Mouse (Mus musculus) hindbrain, embryonic 13.5 days (tissue): ENCODE results near the gene Dnah1. TPM values are rescaled to one million over a fixed set of nuclear protein-coding genes. Genes with fewer than 3 reads are reported as not detected.
A peak's percentile ranks its signal among the peaks of the same experiment; 100 is the strongest.

ENCODE experiments used
- ATAC-seq: fragments of 200-750 bp; cut with Nextera tagmentation; 2 replicates; pipeline ENCODE4 v1.8.0; 2017; ENCODE audit warnings: moderate TSS enrichment; ENCODE audit not compliant: low FRiP score
- H3K27ac ChIP-seq: fragments of 300-500 bp; sonication (generic); 2 replicates; pipeline ENCODE4 v1.5.1; 2015; ENCODE audit warnings: inconsistent platforms, mild to moderate bottlenecking, moderate library complexity
- H3K27me3 ChIP-seq: fragments of 300-500 bp; sonication (generic); 2 replicates; pipeline ENCODE4 v1.6.1; 2015; ENCODE audit warnings: mild to moderate bottlenecking, inconsistent platforms
- H3K36me3 ChIP-seq: fragments of 300-500 bp; sonication (generic); 2 replicates; pipeline ENCODE4 v1.6.1; 2015; ENCODE audit warnings: mild to moderate bottlenecking, inconsistent platforms
- H3K4me1 ChIP-seq: fragments of 300-500 bp; sonication (generic); replicated peaks from 2 replicates; pipeline ENCODE4 v1.6.1; 2015; ENCODE audit warnings: inconsistent platforms
- H3K4me2 ChIP-seq: fragments of 300-500 bp; sonication (generic); 2 replicates; pipeline ENCODE4 v1.6.1; 2015; ENCODE audit warnings: inconsistent platforms, mild to moderate bottlenecking, moderate library complexity
- H3K4me3 ChIP-seq: fragments of 300-500 bp; sonication (generic); 2 replicates; pipeline ENCODE4 v1.5.1; 2015; ENCODE audit warnings: mild to moderate bottlenecking, inconsistent platforms
- H3K9ac ChIP-seq: fragments of 300-500 bp; sonication (generic); 2 replicates; pipeline ENCODE4 v1.6.1; 2015; ENCODE audit warnings: mild to moderate bottlenecking, inconsistent platforms
- H3K9me3 ChIP-seq: fragments of 300-500 bp; sonication (generic); 2 replicates; pipeline ENCODE4 v1.6.1; 2016; ENCODE audit warnings: inconsistent platforms
- WGBS: fragments of 180-500 bp; shearing (Covaris S2); methylation state at CpG from one replicate; pipeline ENCODE4 v1.1.7; 2015; 5-methylcytosine and 5-hydroxymethylcytosine counted together
- polyA plus RNA-seq: library from polyadenylated mRNA; unstranded; fragments of >200 nt; fragmentation: Nextera tagmentation; extraction: Ambion mirVana; gene quantifications from 2 replicates; pipeline ENCODE4 v1.2.1, GENCODE M21; 2015

The Dnah1 gene
- polyA plus RNA-seq, 1 experiment from 2014 or later = 4.1 TPM

- peak within 1 kb of the TSS; percentile 99 for H3K4me3 ChIP-seq
- no peaks in the 10 kb centered on the region for H3K27me3 ChIP-seq
- H3K27ac ChIP-seq = peak within 1 kb of the TSS; percentile 96
- peak; percentile 90 for ATAC-seq
- peaks cover 24% of the 10 kb centered on the region for H3K4me1 ChIP-seq
- peaks cover 36% of the 10 kb centered on the region for H3K36me3 ChIP-seq
- peak within 1 kb of the TSS; percentile 100 for H3K9ac ChIP-seq
- peak within 1 kb of the TSS; percentile 72 for H3K4me2 ChIP-seq
- under 1% methylated on average over 75 of the region's 75 CpGs for WGBS
- H3K9me3 ChIP-seq = no peaks in the 10 kb centered on the region
These were observed 72.6 kb downstream of the Dnah1 start, which contains the start of the genes Phf7 and Bap1 for GRCm38 (mm10) chr14:31251084-31251604. TSS of gene Phf7 (minus strand) at chr14:31251317. TSS of gene Bap1 (plus strand) at chr14:31251450.

GRCm38 (mm10) chr14:31250222-31251083, 73.2 kb downstream of the Dnah1 start:
- ATAC-seq = peak; percentile 87; the same call in 1 of the 2 replicates
- H3K27me3 ChIP-seq = no peaks in the 10 kb centered on the region
- peak overlapping the region; percentile 99 for H3K4me3 ChIP-seq
- 22% methylated on average over 38 of the region's 38 CpGs for WGBS
- peak overlapping the region; percentile 100 for H3K9ac ChIP-seq
- no peaks in the 10 kb centered on the region for H3K9me3 ChIP-seq
- H3K36me3 ChIP-seq = peaks cover 29% of the 10 kb centered on the region
- peak overlapping the region; percentile 96 for H3K27ac ChIP-seq
- H3K4me1 ChIP-seq = peaks cover 24% of the 10 kb centered on the region
- peak overlapping the region; percentile 57 for H3K4me2 ChIP-seq

DNA sequence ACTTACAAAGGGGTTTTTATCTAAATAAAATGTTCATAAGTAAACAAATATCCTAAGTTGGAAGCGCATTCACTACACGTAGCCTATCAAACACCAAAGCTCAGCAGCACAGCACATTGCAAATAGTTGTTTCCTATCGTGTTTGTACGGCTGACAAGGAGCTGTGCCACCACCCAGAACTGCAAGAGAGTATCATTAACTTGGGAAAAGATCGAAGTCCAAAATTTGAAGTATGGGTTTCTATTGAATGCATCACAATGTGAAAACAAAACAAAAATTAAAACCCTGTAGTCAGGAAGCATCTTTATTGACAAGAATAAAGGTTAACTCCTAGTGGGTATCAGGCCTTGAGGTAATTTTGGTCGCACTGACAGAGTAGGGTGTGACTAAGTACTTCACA, 75.3 kb downstream of the Dnah1 start:
- Histone ChIP-seq H3K27ac (no peak overlapping the region), H3K9ac (no peak overlapping the region), H3K4me1 (peaks cover 21% of the 10 kb centered on the region), H3K4me2 (no peak overlapping the region), H3K27me3 (no peaks in the 10 kb centered on the region), H3K4me3 (no peak overlapping the region), H3K36me3 (peaks cover 9% of the 10 kb centered on the region), H3K9me3 (no peaks in the 10 kb centered on the region)
- WGBS = 93% methylated on average over 6 of the region's 6 CpGs
- no peak for ATAC-seq

DNA sequence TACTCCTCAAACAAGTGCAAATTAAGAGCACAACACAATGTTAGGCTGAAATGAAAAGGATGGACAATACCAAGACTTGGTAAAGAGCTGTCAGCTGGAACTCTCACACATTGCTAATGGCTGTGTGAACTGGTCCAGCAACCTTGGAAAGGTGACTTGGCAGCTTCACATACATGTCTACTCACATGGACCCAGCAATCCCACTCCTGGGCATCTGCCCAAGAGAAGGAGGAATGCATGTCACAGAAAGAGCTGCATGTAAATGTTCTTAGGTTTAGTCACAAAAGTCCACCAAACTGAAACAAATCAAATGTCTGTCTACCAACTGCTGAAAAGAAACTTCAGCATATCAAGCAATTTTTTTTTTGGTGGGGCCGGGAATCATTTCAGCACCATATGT, 77.8 kb downstream of the Dnah1 start:
- Histone ChIP-seq H3K4me2 (no peak overlapping the region), H3K9ac (no peak overlapping the region)
- WGBS = 90% methylated on average over 1 of the region's 1 CpGs

GRCm38 (mm10) chr14:31244777-31245176, 78.9 kb downstream of the Dnah1 start:
- Histone ChIP-seq H3K4me1 (no peaks in the 10 kb centered on the region; the same call in 1 of the 2 replicates), H3K9me3 (no peaks in the 10 kb centered on the region), H3K9ac (no peak overlapping the region), H3K27ac (no peak overlapping the region), H3K36me3 (0 out of 2 replicates have a peak, but pooled peaks cover under 1% of the 10 kb centered on the region), H3K27me3 (no peaks in the 10 kb centered on the region), H3K4me3 (no peak overlapping the region), H3K4me2 (no peak overlapping the region)
- 82% methylated on average over 1 of the region's 1 CpGs for WGBS
- ATAC-seq = no peak

More for the DNA sequence above, 77.8 kb downstream of the Dnah1 start:
- peaks cover 9% of the 10 kb centered on the region for H3K4me1 ChIP-seq
- H3K27me3 ChIP-seq = no peaks in the 10 kb centered on the region
- no peak overlapping the region for H3K27ac ChIP-seq
- no peak for ATAC-seq
- no peaks in the 10 kb centered on the region for H3K36me3 ChIP-seq
- H3K9me3 ChIP-seq = no peaks in the 10 kb centered on the region
- no peak overlapping the region for H3K4me3 ChIP-seq

- Histone ChIP-seq H3K4me2 (no peak overlapping the region), H3K4me1 (no peaks in the 10 kb centered on the region), H3K27me3 (no peaks in the 10 kb centered on the region), H3K9ac (no peak overlapping the region), H3K27ac (no peak overlapping the region), H3K4me3 (no peak overlapping the region), H3K36me3 (peaks cover 17% of the 10 kb centered on the region; the same call in 1 of the 2 replicates), H3K9me3 (no peaks in the 10 kb centered on the region)
- no peak for ATAC-seq
- 79% methylated on average over 3 of the region's 3 CpGs for WGBS
These were observed 83.2 kb downstream of the Dnah1 start for GRCm38 (mm10) chr14:31240528-31240927.

DNA sequence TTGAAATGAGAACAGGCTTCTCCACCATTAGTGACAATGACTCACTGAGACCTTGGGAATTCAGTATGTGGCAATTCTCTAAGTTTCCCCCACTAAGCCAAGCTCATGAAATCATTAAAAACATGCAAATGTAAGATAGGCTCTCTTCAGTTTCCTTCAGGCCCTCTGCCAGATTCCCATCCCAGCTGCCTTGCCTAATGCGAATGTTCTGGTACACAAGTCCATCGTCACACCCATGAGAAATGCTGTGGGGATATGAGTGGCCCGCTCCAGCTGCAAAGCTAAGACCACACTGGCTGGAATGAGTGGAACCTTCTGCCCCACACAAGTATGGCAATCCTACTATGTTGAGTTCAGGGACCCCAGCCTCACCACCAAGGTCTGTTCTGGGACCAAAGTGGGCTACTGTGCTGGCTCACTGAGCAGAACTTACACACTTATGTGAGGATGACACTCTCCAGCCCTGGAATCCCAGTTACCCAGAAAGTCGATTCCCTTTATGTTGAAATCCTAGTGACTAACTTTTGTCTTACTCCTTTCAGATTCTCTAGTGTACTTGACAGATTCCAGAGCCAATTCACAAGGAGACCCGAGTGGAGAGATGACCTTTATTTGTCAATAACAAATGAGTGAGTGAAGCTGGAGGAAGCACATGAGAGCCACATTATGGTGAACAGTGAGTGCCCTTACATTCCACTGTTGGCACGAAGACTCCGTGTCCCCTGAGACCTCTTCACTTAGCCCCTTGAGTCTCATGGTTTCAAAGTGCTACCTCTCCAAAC, 86.4 kb downstream of the Dnah1 start:
- no peaks in the 10 kb centered on the region for H3K9me3 ChIP-seq
- H3K4me1 ChIP-seq = 0 out of 2 replicates have a peak, but pooled peaks cover 4% of the 10 kb centered on the region
- no peak overlapping the region for H3K27ac ChIP-seq
- H3K4me2 ChIP-seq = no peak overlapping the region
- no peaks in the 10 kb centered on the region for H3K27me3 ChIP-seq
- 87% methylated on average over 7 of the region's 7 CpGs for WGBS
- H3K9ac ChIP-seq = no peak overlapping the region
- no peak for ATAC-seq
- H3K4me3 ChIP-seq = no peak overlapping the region
- peaks cover 17% of the 10 kb centered on the region; the same call in 1 of the 2 replicates for H3K36me3 ChIP-seq

DNA sequence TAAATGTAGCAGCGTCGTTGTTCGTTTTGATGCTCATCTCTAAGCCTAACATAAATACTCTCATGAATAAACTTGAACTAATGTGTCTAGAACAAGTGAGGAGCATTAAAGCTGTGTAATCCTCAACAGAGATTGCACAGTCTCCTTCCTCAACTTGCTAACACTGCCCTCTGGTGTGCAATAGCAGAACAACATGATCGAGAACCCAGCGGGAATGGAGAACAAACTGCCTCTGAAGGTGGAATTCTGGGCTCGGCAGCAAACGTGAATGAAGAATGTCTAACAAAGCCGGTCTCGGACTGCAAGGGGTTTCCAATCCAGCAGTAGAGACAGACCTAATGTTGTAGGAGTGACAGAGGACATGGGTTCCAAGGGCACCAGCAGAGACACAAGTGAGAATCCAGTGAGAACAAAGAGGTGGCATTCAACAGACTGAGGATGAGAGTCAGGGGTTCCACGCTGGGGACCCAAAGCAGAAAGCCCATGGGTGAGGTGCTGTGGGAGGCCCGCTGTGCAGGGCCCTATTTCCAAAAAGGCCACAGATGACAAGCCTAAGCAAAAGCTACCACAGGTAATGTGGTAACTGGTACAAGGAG, 89.6 kb downstream of the Dnah1 start:
- WGBS = 23% methylated on average over 11 of the region's 11 CpGs
- H3K4me2 ChIP-seq = no peak overlapping the region
- H3K9ac ChIP-seq = no peak overlapping the region
- peaks cover 11% of the 10 kb centered on the region; the same call in 1 of the 2 replicates for H3K36me3 ChIP-seq
- H3K4me1 ChIP-seq = 0 out of 2 replicates have a peak, but pooled peaks cover 9% of the 10 kb centered on the region
- no peak overlapping the region for H3K4me3 ChIP-seq
- H3K27me3 ChIP-seq = no peaks in the 10 kb centered on the region
- peak; percentile 41 for ATAC-seq
- no peaks in the 10 kb centered on the region for H3K9me3 ChIP-seq
- no peak overlapping the region for H3K27ac ChIP-seq

DNA sequence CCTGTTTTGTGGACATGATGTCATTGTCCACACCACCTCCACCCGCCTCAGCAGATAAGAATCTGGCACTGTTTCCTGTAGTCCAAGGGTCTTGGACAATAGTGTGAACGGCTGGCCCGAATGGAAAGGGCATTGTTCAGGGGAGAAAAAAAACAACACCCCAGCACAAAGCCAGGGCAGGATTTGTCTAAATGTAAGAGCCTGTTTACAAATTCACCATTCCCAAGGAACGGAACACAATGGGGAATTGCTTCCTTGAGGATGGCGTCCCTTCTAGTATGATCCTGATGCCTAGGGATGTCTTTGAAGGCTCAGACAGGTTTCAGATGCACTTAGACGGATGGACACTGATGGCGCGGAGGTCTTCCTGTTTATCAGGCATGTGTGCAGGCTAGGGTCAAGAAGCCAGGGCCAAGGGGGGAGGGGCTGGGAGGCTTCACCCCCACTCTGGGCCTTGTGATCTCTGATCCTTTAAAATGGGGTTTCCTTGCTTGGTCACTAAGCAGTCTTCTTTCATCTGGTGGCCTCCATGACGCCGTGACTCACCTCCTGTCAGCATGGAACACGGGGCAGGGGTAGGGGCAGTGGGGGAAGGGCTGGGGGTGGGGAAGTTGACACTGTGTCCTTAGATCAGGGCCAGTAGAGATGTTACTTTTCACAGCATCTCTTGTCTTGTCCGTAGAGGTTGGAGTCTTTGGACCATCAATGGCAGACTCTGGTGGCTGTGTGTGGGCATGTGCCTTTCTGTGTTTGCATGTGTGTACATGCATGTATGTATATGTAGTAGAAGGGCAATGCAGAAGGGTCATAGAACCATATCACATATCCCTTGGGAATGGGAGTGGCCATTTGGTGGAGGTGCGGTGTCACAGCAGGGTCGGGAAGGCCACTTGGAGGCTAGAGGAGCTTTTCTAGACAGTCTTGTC, 90.4 kb downstream of the Dnah1 start:
- 0 out of 2 replicates have a peak, but pooled peaks cover 10% of the 10 kb centered on the region for H3K4me1 ChIP-seq
- WGBS = 82% methylated on average over 14 of the region's 14 CpGs
- H3K4me3 ChIP-seq = no peak overlapping the region
- H3K4me2 ChIP-seq = no peak overlapping the region
- H3K9ac ChIP-seq = no peak overlapping the region
- H3K36me3 ChIP-seq = 0 out of 2 replicates have a peak, but pooled peaks cover 5% of the 10 kb centered on the region
- no peak overlapping the region for H3K27ac ChIP-seq
- no peaks in the 10 kb centered on the region for H3K9me3 ChIP-seq
- peak; percentile 52 for ATAC-seq
- H3K27me3 ChIP-seq = no peaks in the 10 kb centered on the region

DNA sequence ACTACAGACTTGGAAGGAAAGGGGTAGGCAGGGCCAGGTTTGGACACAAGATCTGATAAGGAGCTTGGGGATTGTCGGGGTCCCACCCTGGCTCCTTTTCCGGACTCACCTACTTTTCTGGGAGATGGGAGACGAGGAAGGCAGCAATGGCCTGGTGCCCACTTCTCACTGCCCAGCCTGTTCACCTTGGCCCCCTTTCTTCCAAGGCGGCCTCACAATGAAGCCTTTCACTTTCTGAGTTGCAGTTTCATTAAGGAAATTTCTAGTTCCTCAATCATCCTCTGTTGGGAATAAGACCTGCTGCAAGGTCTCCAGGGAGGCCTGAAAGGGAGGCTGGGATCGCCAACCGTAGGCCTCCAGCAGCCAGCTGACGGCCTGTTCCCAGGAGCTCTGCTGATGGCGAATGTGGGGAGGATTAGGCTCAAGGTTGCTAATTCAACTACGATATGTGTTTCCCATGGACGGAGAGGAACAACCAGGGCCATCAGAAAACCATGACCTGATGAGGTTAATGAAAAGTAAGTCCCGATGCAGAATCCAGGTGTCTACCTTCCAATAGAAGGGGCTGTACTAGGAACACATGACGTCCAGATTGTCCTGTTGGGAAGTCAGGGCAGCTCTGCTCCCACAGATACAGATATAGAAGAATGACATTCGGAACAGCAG, 91.2 kb downstream of the Dnah1 start:
- no peak for ATAC-seq
- Histone ChIP-seq H3K4me3 (no peak overlapping the region), H3K36me3 (0 out of 2 replicates have a peak, but pooled peaks cover under 1% of the 10 kb centered on the region), H3K9me3 (no peaks in the 10 kb centered on the region), H3K9ac (no peak overlapping the region), H3K4me2 (no peak overlapping the region), H3K4me1 (0 out of 2 replicates have a peak, but pooled peaks cover 10% of the 10 kb centered on the region), H3K27ac (no peak overlapping the region; the same call in 1 of the 2 replicates), H3K27me3 (no peaks in the 10 kb centered on the region)
- WGBS = 83% methylated on average over 13 of the region's 13 CpGs
